Mouse (Mus musculus): ENCODE data around the gene Uroc1. TPM values are rescaled to one million over a fixed set of nuclear protein-coding genes. Genes with fewer than 3 reads are reported as not detected.

Gene Uroc1
- not detected in 2 replicates for polyA plus RNA-seq (2015; fragmentation: Nextera tagmentation; extraction: Ambion mirVana)

DNA sequence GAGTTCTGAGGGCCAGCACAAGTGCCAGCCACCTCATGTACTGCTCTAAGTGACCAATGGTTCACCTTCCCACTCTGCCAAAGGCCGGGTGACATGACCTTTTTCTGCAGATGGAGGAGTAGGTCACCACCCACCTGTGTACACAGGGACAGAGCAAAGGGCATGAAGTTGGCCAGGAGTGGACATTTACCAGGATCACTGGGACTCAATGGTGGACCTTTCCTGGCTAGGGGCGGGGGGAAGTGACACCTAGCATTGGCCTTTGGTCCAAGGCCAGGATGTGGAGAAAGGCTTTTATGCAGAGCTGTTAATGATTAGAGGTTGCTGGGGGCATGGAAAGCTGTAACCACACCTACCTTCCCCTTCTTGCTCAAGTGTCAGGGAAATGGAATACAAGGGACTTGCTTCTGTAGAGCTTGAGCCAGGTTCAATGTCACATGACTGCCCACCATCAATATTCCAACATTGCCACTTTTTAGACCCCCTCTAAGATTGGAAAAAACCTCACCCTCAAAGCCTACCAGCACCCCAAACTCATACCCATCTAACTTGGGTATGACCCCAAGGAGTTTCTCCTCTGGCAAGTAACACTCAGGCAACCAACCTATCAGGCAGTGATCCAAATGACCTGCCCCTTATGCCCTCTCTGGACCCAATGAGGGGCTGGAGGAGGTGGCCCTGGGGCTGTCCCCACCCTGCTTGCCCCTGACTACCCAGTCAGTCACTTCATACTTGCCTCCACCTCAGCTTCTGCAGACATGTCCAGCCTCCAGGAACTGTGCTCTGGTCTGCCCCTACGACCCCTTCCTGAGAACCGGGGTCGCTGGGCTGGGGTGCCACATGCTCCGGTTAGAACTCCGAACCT lies at the start of gene Uroc1:
Uroc1 (plus strand) TSS at position 724 of the 865 bp plus-strand sequence.
- H3K4me2 ChIP-seq (ENCODE audit: low read length), result no peak within 1 kb of the TSS
- no peaks in the 10 kb centered on the region for H3K27me3 ChIP-seq (ENCODE audit: control insufficient read depth, insufficient read depth, low read depth, low read length)
- H3K4me3 ChIP-seq (ENCODE audit: low read depth, low read length), result no peak within 1 kb of the TSS
- H3K36me3 ChIP-seq (ENCODE audit: control insufficient read depth, insufficient read depth, low read length), result no peaks in the 10 kb centered on the region
- H3K9me3 ChIP-seq (replicated peaks; ENCODE audit: control insufficient read depth, low read length, poor library complexity, severe bottlenecking), result no peaks in the 10 kb centered on the region
- 86% methylated on average over 7 of the region's 7 CpGs for WGBS
- no peak within 1 kb of the TSS for H3K9ac ChIP-seq (ENCODE audit: low read depth, low read length)
- no peak for ATAC-seq
- H3K27ac ChIP-seq (ENCODE audit: low read length), result no peak within 1 kb of the TSS
- no peaks in the 10 kb centered on the region for H3K4me1 ChIP-seq (ENCODE audit: control insufficient read depth, insufficient read depth, low read length)

- Histone ChIP-seq H3K4me2 (ENCODE audit: low read length) (no peak overlapping the region), H3K9me3 (replicated peaks; ENCODE audit: control insufficient read depth, low read length, poor library complexity, severe bottlenecking) (no peaks in the 10 kb centered on the region), H3K9ac (ENCODE audit: low read depth, low read length) (no peak overlapping the region), H3K27me3 (ENCODE audit: control insufficient read depth, insufficient read depth, low read depth, low read length) (no peaks in the 10 kb centered on the region), H3K4me3 (ENCODE audit: low read depth, low read length) (no peak overlapping the region), H3K4me1 (ENCODE audit: control insufficient read depth, insufficient read depth, low read length) (no peaks in the 10 kb centered on the region), H3K27ac (ENCODE audit: low read length) (no peak overlapping the region), H3K36me3 (ENCODE audit: control insufficient read depth, insufficient read depth, low read length) (no peaks in the 10 kb centered on the region)
- 57% methylated on average over 12 of the region's 12 CpGs for WGBS
- ATAC-seq, result no peak
Observed at GRCm38 (mm10) chr6:90288265-90288664, 44.8 kb upstream of the Uroc1 start.

DNA sequence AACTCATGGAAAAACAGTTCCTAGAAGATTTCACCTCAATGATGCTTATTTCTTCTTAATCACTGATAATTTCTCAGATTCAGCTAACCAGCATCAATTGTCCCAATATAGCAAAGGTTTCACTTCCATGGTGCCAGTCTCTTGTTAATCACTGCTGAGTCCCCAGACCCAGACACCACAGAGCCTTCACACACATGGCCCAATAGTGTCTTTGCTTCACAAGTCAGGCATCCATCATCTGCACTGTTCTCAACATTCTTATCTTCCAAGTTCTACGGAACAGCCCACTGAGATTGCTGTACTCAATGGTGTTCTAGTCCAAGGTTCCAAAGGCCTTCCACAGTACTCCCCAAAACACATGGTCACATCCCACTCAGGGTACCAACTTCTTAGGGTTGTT lies 32.2 kb upstream of the Uroc1 start, which contains the start of gene BC048671:
BC048671 (plus strand) TSS at position 301 of the 400 bp plus-strand sequence.
- no peak for ATAC-seq
- WGBS, result 100% methylated on average over 1 of the region's 1 CpGs

DNA sequence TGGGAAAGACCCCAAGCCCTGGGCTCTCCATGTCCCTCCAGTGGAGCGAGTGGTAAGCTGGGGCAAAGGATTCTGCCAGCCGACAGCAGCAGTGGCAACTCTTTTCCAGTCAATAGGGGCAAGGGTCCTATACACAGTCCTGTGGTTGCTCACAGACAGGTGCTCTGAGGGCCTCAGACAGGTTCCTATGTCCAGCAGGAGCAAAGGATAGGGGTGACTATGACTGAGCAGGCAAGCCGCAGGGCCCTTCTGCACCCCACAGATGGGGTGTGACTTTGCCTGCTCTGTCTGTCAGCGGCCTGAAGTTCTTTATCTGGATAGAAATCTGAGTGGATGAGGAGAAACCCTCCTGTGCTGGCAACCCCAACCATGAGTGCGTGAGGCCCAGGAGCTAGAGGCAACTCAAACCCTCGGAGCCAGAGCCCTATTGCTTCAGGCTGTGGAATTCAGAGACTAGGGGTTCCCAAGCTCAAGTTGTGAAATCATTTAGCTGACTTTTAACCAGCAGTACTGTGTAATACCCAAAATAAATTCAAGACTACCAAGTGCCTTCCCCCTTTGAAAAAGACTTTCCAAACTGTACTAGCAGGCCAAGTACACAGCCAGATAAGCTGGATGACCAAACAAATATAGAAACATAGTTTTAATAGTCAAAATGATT lies 26.6 kb upstream of the Uroc1 start:
- peaks cover 7% of the 10 kb centered on the region; the same call in 1 of the 2 replicates for H3K9me3 ChIP-seq (replicated peaks; ENCODE audit: control insufficient read depth, low read length, poor library complexity, severe bottlenecking)
- 86% methylated on average over 6 of the region's 6 CpGs for WGBS
- ATAC-seq, result no peak
- no peak overlapping the region for H3K4me2 ChIP-seq (ENCODE audit: low read length)
- H3K36me3 ChIP-seq (ENCODE audit: control insufficient read depth, insufficient read depth, low read length), result no peaks in the 10 kb centered on the region
- no peak overlapping the region for H3K9ac ChIP-seq (ENCODE audit: low read depth, low read length)
- no peak overlapping the region for H3K4me3 ChIP-seq (ENCODE audit: low read depth, low read length)
- H3K27ac ChIP-seq (ENCODE audit: low read length), result no peak overlapping the region
- H3K27me3 ChIP-seq (ENCODE audit: control insufficient read depth, insufficient read depth, low read depth, low read length), result no peaks in the 10 kb centered on the region
- no peaks in the 10 kb centered on the region for H3K4me1 ChIP-seq (ENCODE audit: control insufficient read depth, insufficient read depth, low read length)

More for the DNA sequence above, 32.2 kb upstream of the Uroc1 start, which contains the start of gene BC048671:
- Histone ChIP-seq H3K4me3 (ENCODE audit: low read depth, low read length) (no peak within 1 kb of the TSS), H3K4me1 (ENCODE audit: control insufficient read depth, insufficient read depth, low read length) (no peaks in the 10 kb centered on the region), H3K27ac (ENCODE audit: low read length) (no peak within 1 kb of the TSS), H3K9me3 (replicated peaks; ENCODE audit: control insufficient read depth, low read length, poor library complexity, severe bottlenecking) (no peaks in the 10 kb centered on the region), H3K27me3 (ENCODE audit: control insufficient read depth, insufficient read depth, low read depth, low read length) (no peaks in the 10 kb centered on the region), H3K4me2 (ENCODE audit: low read length) (no peak within 1 kb of the TSS), H3K9ac (ENCODE audit: low read depth, low read length) (no peak within 1 kb of the TSS), H3K36me3 (ENCODE audit: control insufficient read depth, insufficient read depth, low read length) (no peaks in the 10 kb centered on the region)

GRCm38 (mm10) chr6:90308839-90309778 lies 24.0 kb upstream of the Uroc1 start:
- H3K9me3 ChIP-seq (replicated peaks; ENCODE audit: control insufficient read depth, low read length, poor library complexity, severe bottlenecking), result peaks cover 7% of the 10 kb centered on the region; the same call in 1 of the 2 replicates
- H3K9ac ChIP-seq (ENCODE audit: low read depth, low read length), result no peak overlapping the region
- 90% methylated on average over 87 of the region's 87 CpGs for WGBS

GRCm38 (mm10) chr6:90315961-90316360 lies 17.1 kb upstream of the Uroc1 start:
- 88% methylated on average over 5 of the region's 5 CpGs for whole genome bisulfite sequencing
- Histone ChIP-seq H3K27ac (ENCODE audit: low read length) (no peak overlapping the region), H3K9me3 (replicated peaks; ENCODE audit: control insufficient read depth, low read length, poor library complexity, severe bottlenecking) (no peaks in the 10 kb centered on the region), H3K4me1 (ENCODE audit: control insufficient read depth, insufficient read depth, low read length) (no peaks in the 10 kb centered on the region), H3K4me3 (ENCODE audit: low read depth, low read length) (no peak overlapping the region), H3K4me2 (ENCODE audit: low read length) (no peak overlapping the region), H3K27me3 (ENCODE audit: control insufficient read depth, insufficient read depth, low read depth, low read length) (no peaks in the 10 kb centered on the region), H3K36me3 (ENCODE audit: control insufficient read depth, insufficient read depth, low read length) (no peaks in the 10 kb centered on the region), H3K9ac (ENCODE audit: low read depth, low read length) (no peak overlapping the region)
- ATAC-seq, result no peak

More at GRCm38 (mm10) chr6:90308839-90309778, 24.0 kb upstream of the Uroc1 start:
- H3K4me2 ChIP-seq (ENCODE audit: low read length), result no peak overlapping the region
- no peak for ATAC-seq
- no peaks in the 10 kb centered on the region for H3K36me3 ChIP-seq (ENCODE audit: control insufficient read depth, insufficient read depth, low read length)
- no peaks in the 10 kb centered on the region for H3K27me3 ChIP-seq (ENCODE audit: control insufficient read depth, insufficient read depth, low read depth, low read length)
- H3K4me3 ChIP-seq (ENCODE audit: low read depth, low read length), result no peak overlapping the region
- H3K27ac ChIP-seq (ENCODE audit: low read length), result no peak overlapping the region
- no peaks in the 10 kb centered on the region for H3K4me1 ChIP-seq (ENCODE audit: control insufficient read depth, insufficient read depth, low read length)

GRCm38 (mm10) chr6:90317510-90318258 lies 15.4 kb upstream of the Uroc1 start:
- 69% methylated on average over 2 of the region's 2 CpGs for WGBS
- H3K4me1 ChIP-seq (ENCODE audit: control insufficient read depth, insufficient read depth, low read length), result no peaks in the 10 kb centered on the region

GRCm38 (mm10) chr6:90319019-90319418 lies 14.1 kb upstream of the Uroc1 start:
- H3K36me3 ChIP-seq (ENCODE audit: control insufficient read depth, insufficient read depth, low read length), result no peaks in the 10 kb centered on the region
- no peak for ATAC-seq
- 90% methylated on average over 2 of the region's 2 CpGs for WGBS

More at GRCm38 (mm10) chr6:90317510-90318258, 15.4 kb upstream of the Uroc1 start:
- H3K36me3 ChIP-seq (ENCODE audit: control insufficient read depth, insufficient read depth, low read length), result no peaks in the 10 kb centered on the region
- H3K4me3 ChIP-seq (ENCODE audit: low read depth, low read length), result no peak overlapping the region
- no peak overlapping the region for H3K4me2 ChIP-seq (ENCODE audit: low read length)
- H3K9me3 ChIP-seq (replicated peaks; ENCODE audit: control insufficient read depth, low read length, poor library complexity, severe bottlenecking), result no peaks in the 10 kb centered on the region
- ATAC-seq, result no peak
- H3K9ac ChIP-seq (ENCODE audit: low read depth, low read length), result no peak overlapping the region
- no peak overlapping the region for H3K27ac ChIP-seq (ENCODE audit: low read length)
- H3K27me3 ChIP-seq (ENCODE audit: control insufficient read depth, insufficient read depth, low read depth, low read length), result no peaks in the 10 kb centered on the region

More at GRCm38 (mm10) chr6:90319019-90319418, 14.1 kb upstream of the Uroc1 start:
- Histone ChIP-seq H3K9ac (ENCODE audit: low read depth, low read length) (no peak overlapping the region), H3K4me1 (ENCODE audit: control insufficient read depth, insufficient read depth, low read length) (no peaks in the 10 kb centered on the region), H3K4me3 (ENCODE audit: low read depth, low read length) (no peak overlapping the region), H3K27ac (ENCODE audit: low read length) (no peak overlapping the region), H3K4me2 (ENCODE audit: low read length) (no peak overlapping the region), H3K9me3 (replicated peaks; ENCODE audit: control insufficient read depth, low read length, poor library complexity, severe bottlenecking) (no peaks in the 10 kb centered on the region), H3K27me3 (ENCODE audit: control insufficient read depth, insufficient read depth, low read depth, low read length) (no peaks in the 10 kb centered on the region)

Measured in midbrain, embryonic 16.5 days (tissue).